In genomic region chr4:97773791-97774190, GRCm38 (mm10) we compare ENCODE assay signal across 8 mouse cellular contexts. TPM values are rescaled to one million over a fixed set of nuclear protein-coding genes. Genes with fewer than 3 reads are reported as not detected.
DNase-seq lines count a peak whose midpoint lies in the region; ATAC-seq and TF ChIP-seq lines count a peak whose summit lies in the region.

No protein-coding gene starts in this region.

- no peak for TF ChIP-seq EP300 in liver, embryonic 14.5 days (IDR thresholded peaks at IDR 0.05; ENCODE audit: low read depth)

- H3K27me3 ChIP-seq in neural tube, embryonic 11.5 days (ENCODE audit: control insufficient read depth, insufficient read depth, low read length), result peaks cover 9% of the 10 kb centered on the region; the same call in 1 of the 2 replicates
- H3K27me3 ChIP-seq in liver, embryonic 14.5 days (ENCODE audit: control insufficient read depth, insufficient read depth, low read length), result peaks cover 51% of the 10 kb centered on the region

- WGBS in neural tube, embryonic 11.5 days, result 63% methylated on average over 2 of the region's 2 CpGs
- WGBS in liver, embryonic 14.5 days (ENCODE audit: insufficient replicate concordance), result 56% methylated on average over 2 of the region's 2 CpGs

- TF ChIP-seq CTCF in liver, embryonic 14.5 days (IDR thresholded peaks at IDR 0.05; ENCODE audit: low read depth), result no peak

- peaks cover 24% of the 10 kb centered on the region; the same call in 1 of the 2 replicates for H3K4me1 ChIP-seq in neural tube, embryonic 11.5 days (ENCODE audit: control insufficient read depth, insufficient read depth, low read length)
- peaks cover 0 to 1% of the 10 kb centered on the region in 2 experiments; a peak in 1 of 4 replicates for H3K4me1 ChIP-seq in liver, embryonic 14.5 days (replicated peaks; ENCODE audit: control insufficient read depth in 2 of 2, insufficient read depth in 2 of 2, low read length in 1 of 2)

- peak overlapping the region; percentile 16 for H3K4me2 ChIP-seq in neural tube, embryonic 11.5 days (ENCODE audit: low read depth)
- H3K4me2 ChIP-seq in liver, embryonic 14.5 days (ENCODE audit: low read depth), result peak overlapping the region; percentile 65

- no peaks in the 10 kb centered on the region for H3K36me3 ChIP-seq in neural tube, embryonic 11.5 days (ENCODE audit: control insufficient read depth, insufficient read depth, low read length)
- no peaks in the 10 kb centered on the region for H3K36me3 ChIP-seq in liver, embryonic 14.5 days (replicated peaks; ENCODE audit: control insufficient read depth, insufficient read depth, low read depth)

- H3K9me3 ChIP-seq in neural tube, embryonic 11.5 days (ENCODE audit: control insufficient read depth, low read length), result no peaks in the 10 kb centered on the region
- no peaks in the 10 kb centered on the region for H3K9me3 ChIP-seq in liver, embryonic 14.5 days (ENCODE audit: control insufficient read depth, low read length)

- peak; percentile 4 to 24 for DNase-seq in cerebellum, postnatal 10 days
- no peak for DNase-seq in neural tube, embryonic 11.5 days (ENCODE audit: low spot score)
- no peak for DNase-seq in neural tube, embryonic 10.5 days (ENCODE audit: extremely low spot score, low spot score)
- DNase-seq in liver, embryonic 14.5 days (ENCODE audit: low read depth in 3 of 3, low spot score in 3 of 3), result no peak
- no peak for DNase-seq in urinary bladder, postnatal 36 days (ENCODE audit: low spot score in 2 of 2)
- no peak for DNase-seq in spleen, postnatal 36 days (ENCODE audit: low spot score in 2 of 2)

- no peak for ATAC-seq in cerebellum, adult (ENCODE audit: insufficient number of reproducible peaks, low FRiP score, low TSS enrichment)
- ATAC-seq in neural tube, embryonic 11.5 days (ENCODE audit: insufficient read depth, low FRiP score, low TSS enrichment), result no peak
- no peak for ATAC-seq in liver, embryonic 14.5 days (ENCODE audit: insufficient read depth)
- no peak for ATAC-seq in erythroblast, adult 5-6 weeks (replicated peaks; ENCODE audit: low FRiP score, poor library complexity, severe bottlenecking)

- no peak overlapping the region for H3K4me3 ChIP-seq in neural tube, embryonic 11.5 days (ENCODE audit: low read depth, low read length)
- no peak overlapping the region for H3K4me3 ChIP-seq in liver, embryonic 14.5 days (ENCODE audit: insufficient read depth in 1 of 2, low read depth in 2 of 2, low read length in 2 of 2)

- H3K9ac ChIP-seq in neural tube, embryonic 11.5 days (ENCODE audit: low read length), result no peak overlapping the region
- no peak overlapping the region for H3K9ac ChIP-seq in liver, embryonic 14.5 days (replicated peaks)

- no peak overlapping the region; the same call in 1 of the 2 replicates for H3K27ac ChIP-seq in neural tube, embryonic 11.5 days (ENCODE audit: low read depth, low read length)
- H3K27ac ChIP-seq in liver, embryonic 14.5 days, result no peak overlapping the region

RNA-seq across cellular contexts. Expression of gene Nfia, which starts 1.3 kb away (rescaled TPM):
- 29.0 and 31.7 TPM in 2 replicates for polyA plus RNA-seq in neural tube, embryonic 11.5 days (2014; fragmentation: Nextera tagmentation; extraction: Ambion mirVana)
- polyA plus RNA-seq in liver, embryonic 14.5 days (2012; rRNA removed), result 1.0 and 1.5 TPM in 2 replicates
- polyA plus RNA-seq in liver, embryonic 14.5 days (2014; fragmentation: Nextera tagmentation; extraction: Ambion mirVana), result 2.5 and 2.6 TPM in 2 replicates
- total RNA-seq in erythroblast, adult 5-6 weeks (2015; ENCODE audit: low replicate concordance), result 19.6 and 21.3 TPM in 2 replicates
- 4.7 and 12.0 TPM in 2 replicates for total RNA-seq in erythroblast, adult 5-6 weeks (2017; ENCODE audit: low replicate concordance)

RNA-seq across cellular contexts. Expression of gene E130114P18Rik, which starts 4.1 kb away (rescaled TPM):
- 9.1 and 9.8 TPM in 2 replicates for polyA plus RNA-seq in neural tube, embryonic 11.5 days (2014; fragmentation: Nextera tagmentation; extraction: Ambion mirVana)
- 0.03 TPM in 1 of 2 replicates, not detected in the other for polyA plus RNA-seq in liver, embryonic 14.5 days (2012; rRNA removed)
- polyA plus RNA-seq in liver, embryonic 14.5 days (2014; fragmentation: Nextera tagmentation; extraction: Ambion mirVana), result not detected in 2 replicates
- total RNA-seq in erythroblast, adult 5-6 weeks (2015; ENCODE audit: low replicate concordance), result not detected in 2 replicates
- not detected in 2 replicates for total RNA-seq in erythroblast, adult 5-6 weeks (2017; ENCODE audit: low replicate concordance)

Comparison
In these comparisons a context has a peak if more than half of its experiments do, and no peak if none do; other contexts are left out.
1. DNase-seq: peak in cerebellum, postnatal 10 days (2 of 2); none in neural tube, embryonic 11.5 days (single experiment), neural tube, embryonic 10.5 days (single experiment), liver, embryonic 14.5 days (0 of 3), urinary bladder, postnatal 36 days (0 of 2) and spleen, postnatal 36 days (0 of 2).